Mouse (Mus musculus): ENCODE measurements around the gene Zer1.

Gene Zer1

GRCm38 (mm10) chr2:30051992-30052761, 72.2 kb downstream of the Zer1 start:
- DNase-seq (ENCODE audit: low read depth, low spot score), result no peak

GRCm38 (mm10) chr2:30049831-30050230, 74.6 kb downstream of the Zer1 start:
- no peak for DNase-seq (ENCODE audit: low read depth, low spot score)

GRCm38 (mm10) chr2:30048699-30049388, 75.5 kb downstream of the Zer1 start, which contains the start of gene Wdr34:
Gene Wdr34, minus strand, starts transcription at chr2:30048881.
- peak; percentile 97 for DNase-seq (ENCODE audit: low read depth, low spot score)

GRCm38 (mm10) chr2:30048101-30048501, 76.3 kb downstream of the Zer1 start:
- no peak for DNase-seq (ENCODE audit: low read depth, low spot score)
